Mouse (Mus musculus): ENCODE measurements around the gene G3bp2. TPM values are rescaled to one million over a fixed set of nuclear protein-coding genes. Genes with fewer than 3 reads are reported as not detected.

Gene G3bp2
- polyA plus RNA-seq, 1 experiment from 2014 or later = 151 TPM

- ATAC-seq (ENCODE audit: insufficient number of reproducible peaks, insufficient read depth, low FRiP score, low read depth) = no peak
- Histone ChIP-seq H3K27me3 (ENCODE audit: control insufficient read depth, insufficient read depth, low read length) (no peaks in the 10 kb centered on the region), H3K4me3 (ENCODE audit: control insufficient read depth in 1 of 2, insufficient read depth in 1 of 2, low read depth in 1 of 2, low read length in 2 of 2) (no peak overlapping the region), H3K4me1 (ENCODE audit: control insufficient read depth in 2 of 2, insufficient read depth in 2 of 2, low read length in 2 of 2) (peaks cover 13 to 21% of the 10 kb centered on the region in 2 experiments), H3K4me2 (ENCODE audit: low read length) (peak overlapping the region; percentile 25), H3K9me3 (ENCODE audit: control insufficient read depth, low read length) (0 out of 2 replicates have a peak, but pooled peaks cover 3% of the 10 kb centered on the region), H3K36me3 (ENCODE audit: control insufficient read depth, insufficient read depth, low read length) (no peaks in the 10 kb centered on the region), H3K9ac (ENCODE audit: low read length) (no peak overlapping the region; the same call in 1 of the 2 replicates), H3K27ac (replicated peaks in 1 of 2; ENCODE audit: control insufficient read depth in 1 of 2, insufficient read depth in 1 of 2, low read depth in 2 of 2, low read length in 2 of 2) (peak overlapping the region in 1 of 2 experiments; percentile 39; a peak in 1 of 4 replicates)
- WGBS = 49% methylated on average over 9 of the region's 9 CpGs
These were observed 43.7 kb upstream of the G3bp2 start for GRCm38 (mm10) chr5:92127141-92127625.

DNA sequence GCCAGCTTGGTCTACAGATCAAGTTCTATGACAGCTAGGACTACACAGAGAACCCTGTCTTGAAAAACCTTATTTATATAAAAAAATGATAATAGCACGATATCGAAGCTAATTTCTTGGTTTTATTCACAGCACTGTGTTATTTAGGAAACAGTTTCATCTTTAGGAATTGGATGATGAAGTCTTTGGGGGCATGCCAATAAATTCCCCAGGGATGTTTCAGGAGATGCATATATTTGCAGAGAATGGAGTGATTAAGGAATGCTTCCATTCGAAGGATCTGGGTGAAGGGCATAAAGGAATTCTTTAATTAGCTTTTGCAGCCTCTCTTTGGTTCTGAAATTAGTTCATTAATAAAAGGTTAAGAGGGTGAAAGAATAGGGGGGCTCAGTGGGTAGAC, 41.9 kb upstream of the G3bp2 start:
- WGBS = 96% methylated on average over 3 of the region's 3 CpGs

GRCm38 (mm10) chr5:92121636-92122035, 38.1 kb upstream of the G3bp2 start:
- Histone ChIP-seq H3K27ac (replicated peaks in 1 of 2; ENCODE audit: control insufficient read depth in 1 of 2, insufficient read depth in 1 of 2, low read depth in 2 of 2, low read length in 2 of 2) (no peak overlapping the region), H3K4me1 (ENCODE audit: control insufficient read depth in 2 of 2, insufficient read depth in 2 of 2, low read length in 2 of 2) (peaks cover 1 to 3% of the 10 kb centered on the region in 2 experiments; a peak in 3 of 4 replicates), H3K9ac (ENCODE audit: low read length) (no peak overlapping the region), H3K27me3 (ENCODE audit: control insufficient read depth, insufficient read depth, low read length) (no peaks in the 10 kb centered on the region), H3K4me2 (ENCODE audit: low read length) (no peak overlapping the region), H3K4me3 (ENCODE audit: control insufficient read depth in 1 of 2, insufficient read depth in 1 of 2, low read depth in 1 of 2, low read length in 2 of 2) (no peak overlapping the region), H3K9me3 (ENCODE audit: control insufficient read depth, low read length) (0 out of 2 replicates have a peak, but pooled peaks cover 3% of the 10 kb centered on the region), H3K36me3 (ENCODE audit: control insufficient read depth, insufficient read depth, low read length) (no peaks in the 10 kb centered on the region)
- WGBS = 72% methylated on average over 4 of the region's 4 CpGs
- no peak for ATAC-seq (ENCODE audit: insufficient number of reproducible peaks, insufficient read depth, low FRiP score, low read depth)

More for the DNA sequence above, 41.9 kb upstream of the G3bp2 start:
- Histone ChIP-seq H3K27ac (replicated peaks in 1 of 2; ENCODE audit: control insufficient read depth in 1 of 2, insufficient read depth in 1 of 2, low read depth in 2 of 2, low read length in 2 of 2) (no peak overlapping the region), H3K9ac (ENCODE audit: low read length) (no peak overlapping the region), H3K36me3 (ENCODE audit: control insufficient read depth, insufficient read depth, low read length) (no peaks in the 10 kb centered on the region), H3K27me3 (ENCODE audit: control insufficient read depth, insufficient read depth, low read length) (no peaks in the 10 kb centered on the region), H3K4me2 (ENCODE audit: low read length) (no peak overlapping the region), H3K9me3 (ENCODE audit: control insufficient read depth, low read length) (0 out of 2 replicates have a peak, but pooled peaks cover 3% of the 10 kb centered on the region), H3K4me3 (ENCODE audit: control insufficient read depth in 1 of 2, insufficient read depth in 1 of 2, low read depth in 1 of 2, low read length in 2 of 2) (no peak overlapping the region), H3K4me1 (ENCODE audit: control insufficient read depth in 2 of 2, insufficient read depth in 2 of 2, low read length in 2 of 2) (peaks cover 13 to 21% of the 10 kb centered on the region in 2 experiments)
- no peak for ATAC-seq (ENCODE audit: insufficient number of reproducible peaks, insufficient read depth, low FRiP score, low read depth)

DNA sequence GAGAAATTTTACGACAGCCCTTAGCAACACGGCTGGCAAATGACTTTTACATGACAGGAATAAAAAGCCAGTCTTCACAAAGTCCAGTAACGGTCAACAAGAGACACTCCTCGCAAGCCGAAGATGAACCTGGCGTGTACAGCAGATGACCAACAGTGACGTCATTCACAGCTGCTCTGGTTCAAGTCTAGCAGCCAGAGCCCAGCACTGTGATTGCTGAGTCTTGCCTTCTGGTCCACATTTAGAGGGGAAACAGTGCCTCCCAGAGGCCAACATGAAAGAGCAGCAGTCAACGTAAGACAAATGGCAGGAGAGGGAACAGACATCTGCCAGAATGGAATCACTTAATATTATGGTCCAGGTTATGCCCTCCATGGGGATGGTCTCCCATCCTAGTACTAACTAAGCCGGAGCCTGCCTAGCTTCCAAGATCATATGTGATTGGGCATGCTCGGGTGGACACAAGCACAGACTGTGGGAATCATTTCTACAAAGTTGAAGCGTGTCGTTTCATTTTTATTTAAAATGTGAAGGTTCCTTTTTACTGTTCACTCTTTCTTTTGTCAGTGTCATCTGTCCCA, 34.4 kb upstream of the G3bp2 start:
- WGBS = 47% methylated on average over 12 of the region's 12 CpGs
- Histone ChIP-seq H3K27me3 (ENCODE audit: control insufficient read depth, insufficient read depth, low read length) (no peaks in the 10 kb centered on the region), H3K27ac (replicated peaks in 1 of 2; ENCODE audit: control insufficient read depth in 1 of 2, insufficient read depth in 1 of 2, low read depth in 2 of 2, low read length in 2 of 2) (no peak overlapping the region), H3K4me1 (ENCODE audit: control insufficient read depth in 2 of 2, insufficient read depth in 2 of 2, low read length in 2 of 2) (peaks cover 0 to 2% of the 10 kb centered on the region in 2 experiments; a peak in 1 of 4 replicates), H3K9me3 (ENCODE audit: control insufficient read depth, low read length) (0 out of 2 replicates have a peak, but pooled peaks cover 3% of the 10 kb centered on the region), H3K4me3 (ENCODE audit: control insufficient read depth in 1 of 2, insufficient read depth in 1 of 2, low read depth in 1 of 2, low read length in 2 of 2) (no peak overlapping the region), H3K4me2 (ENCODE audit: low read length) (0 out of 2 replicates have a peak overlapping the region, but pooled peaks have one; percentile 1), H3K9ac (ENCODE audit: low read length) (no peak overlapping the region), H3K36me3 (ENCODE audit: control insufficient read depth, insufficient read depth, low read length) (no peaks in the 10 kb centered on the region)
- ATAC-seq (ENCODE audit: insufficient number of reproducible peaks, insufficient read depth, low FRiP score, low read depth) = peak; percentile 56; the same call in 1 of the 2 replicates

DNA sequence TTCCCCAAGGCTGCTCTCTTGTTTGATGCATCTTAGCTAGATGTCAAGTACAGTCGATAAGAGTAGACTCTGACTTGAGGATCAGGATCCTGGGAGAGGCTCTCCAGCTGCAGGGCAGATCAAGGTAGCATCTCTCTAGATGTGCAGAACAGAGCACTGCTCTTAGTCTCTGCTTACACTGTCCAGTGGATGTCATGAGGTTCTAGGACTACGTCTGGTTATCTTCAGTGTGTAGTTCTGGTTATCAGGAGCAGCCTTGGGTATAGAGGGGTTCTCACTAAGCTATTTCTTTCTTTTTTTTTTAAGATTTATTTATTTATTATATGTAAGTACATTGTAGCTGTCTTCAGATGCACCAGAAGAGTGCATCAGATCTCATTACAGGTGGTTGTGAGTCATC, 31.4 kb upstream of the G3bp2 start:
- 82% methylated on average over 2 of the region's 2 CpGs for WGBS
- Histone ChIP-seq H3K4me2 (ENCODE audit: low read length) (no peak overlapping the region), H3K27me3 (ENCODE audit: control insufficient read depth, insufficient read depth, low read length) (no peaks in the 10 kb centered on the region), H3K36me3 (ENCODE audit: control insufficient read depth, insufficient read depth, low read length) (no peaks in the 10 kb centered on the region), H3K27ac (replicated peaks in 1 of 2; ENCODE audit: control insufficient read depth in 1 of 2, insufficient read depth in 1 of 2, low read depth in 2 of 2, low read length in 2 of 2) (no peak overlapping the region), H3K9me3 (ENCODE audit: control insufficient read depth, low read length) (no peaks in the 10 kb centered on the region), H3K9ac (ENCODE audit: low read length) (no peak overlapping the region), H3K4me3 (ENCODE audit: control insufficient read depth in 1 of 2, insufficient read depth in 1 of 2, low read depth in 1 of 2, low read length in 2 of 2) (no peak overlapping the region), H3K4me1 (ENCODE audit: control insufficient read depth in 2 of 2, insufficient read depth in 2 of 2, low read length in 2 of 2) (peaks cover 2 to 5% of the 10 kb centered on the region in 2 experiments; a peak in 2 of 4 replicates)
- ATAC-seq (ENCODE audit: insufficient number of reproducible peaks, insufficient read depth, low FRiP score, low read depth) = no peak

DNA sequence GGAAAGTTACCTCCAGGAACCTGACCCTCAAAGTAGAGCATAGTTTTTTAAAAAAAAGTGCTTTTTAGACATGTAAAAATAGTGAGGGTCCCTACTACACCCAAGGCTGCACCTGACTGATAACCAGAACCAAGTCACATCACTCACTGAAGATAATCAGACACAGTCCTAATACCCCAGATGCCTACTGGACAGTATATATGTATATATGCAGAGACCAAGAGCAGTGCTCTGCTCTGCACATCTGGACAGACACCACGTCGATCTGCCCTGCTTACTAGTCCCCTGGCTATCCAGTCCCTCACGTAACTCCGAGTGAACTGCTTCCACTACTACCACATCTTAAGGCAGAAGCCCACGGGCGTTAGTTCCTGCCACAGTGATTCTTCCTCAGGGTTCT, 30.7 kb upstream of the G3bp2 start:
- no peak for ATAC-seq (ENCODE audit: insufficient number of reproducible peaks, insufficient read depth, low FRiP score, low read depth)
- Histone ChIP-seq H3K36me3 (ENCODE audit: control insufficient read depth, insufficient read depth, low read length) (no peaks in the 10 kb centered on the region), H3K27ac (replicated peaks in 1 of 2; ENCODE audit: control insufficient read depth in 1 of 2, insufficient read depth in 1 of 2, low read depth in 2 of 2, low read length in 2 of 2) (no peak overlapping the region), H3K4me3 (ENCODE audit: control insufficient read depth in 1 of 2, insufficient read depth in 1 of 2, low read depth in 1 of 2, low read length in 2 of 2) (no peak overlapping the region), H3K9ac (ENCODE audit: low read length) (no peak overlapping the region), H3K9me3 (ENCODE audit: control insufficient read depth, low read length) (no peaks in the 10 kb centered on the region), H3K4me2 (ENCODE audit: low read length) (no peak overlapping the region), H3K4me1 (ENCODE audit: control insufficient read depth in 2 of 2, insufficient read depth in 2 of 2, low read length in 2 of 2) (peaks cover 2 to 5% of the 10 kb centered on the region in 2 experiments; a peak in 2 of 4 replicates), H3K27me3 (ENCODE audit: control insufficient read depth, insufficient read depth, low read length) (no peaks in the 10 kb centered on the region)
- 84% methylated on average over 6 of the region's 6 CpGs for WGBS

GRCm38 (mm10) chr5:92113484-92113883, 30.0 kb upstream of the G3bp2 start:
- 84% methylated on average over 7 of the region's 7 CpGs for WGBS
- Histone ChIP-seq H3K4me1 (ENCODE audit: control insufficient read depth in 2 of 2, insufficient read depth in 2 of 2, low read length in 2 of 2) (peaks cover 2 to 5% of the 10 kb centered on the region in 2 experiments; a peak in 2 of 4 replicates), H3K27me3 (ENCODE audit: control insufficient read depth, insufficient read depth, low read length) (no peaks in the 10 kb centered on the region), H3K27ac (replicated peaks in 1 of 2; ENCODE audit: control insufficient read depth in 1 of 2, insufficient read depth in 1 of 2, low read depth in 2 of 2, low read length in 2 of 2) (no peak overlapping the region), H3K4me3 (ENCODE audit: control insufficient read depth in 1 of 2, insufficient read depth in 1 of 2, low read depth in 1 of 2, low read length in 2 of 2) (no peak overlapping the region), H3K36me3 (ENCODE audit: control insufficient read depth, insufficient read depth, low read length) (no peaks in the 10 kb centered on the region), H3K9ac (ENCODE audit: low read length) (no peak overlapping the region), H3K4me2 (ENCODE audit: low read length) (no peak overlapping the region), H3K9me3 (ENCODE audit: control insufficient read depth, low read length) (no peaks in the 10 kb centered on the region)
- no peak for ATAC-seq (ENCODE audit: insufficient number of reproducible peaks, insufficient read depth, low FRiP score, low read depth)
